Mouse (Mus musculus): ENCODE data around the gene Cpne1. TPM values are rescaled to one million over a fixed set of nuclear protein-coding genes. Genes with fewer than 3 reads are reported as not detected.
A peak's percentile ranks its signal among the peaks of the same experiment; 100 is the strongest.
"Not testable (repeated sequence)": the region's sequence is repeated elsewhere in the genome, so short reads cannot be mapped to it uniquely, and the experiment has no call there.

Cpne1 gene
- polyA plus RNA-seq, 1 experiment from 2014 or later: 23.2 TPM

- no peak overlapping the region for H3K9ac ChIP-seq (replicated peaks; ENCODE audit: low read length)
- ATAC-seq (ENCODE audit: low FRiP score, low TSS enrichment): no peak
- no peak overlapping the region for H3K27ac ChIP-seq (replicated peaks; ENCODE audit: low read depth, low read length)
- DNase-seq: no peak
- H3K36me3 ChIP-seq (ENCODE audit: control insufficient read depth, insufficient read depth, low read length): 0 out of 2 replicates have a peak, but pooled peaks cover 5% of the 10 kb centered on the region
- no peak overlapping the region for H3K4me3 ChIP-seq (replicated peaks; ENCODE audit: low read depth, low read length)
- 90% methylated on average over 6 of the region's 6 CpGs for WGBS
- H3K27me3 ChIP-seq (ENCODE audit: control insufficient read depth, insufficient read depth, low read length): no peaks in the 10 kb centered on the region
- no peaks in the 10 kb centered on the region for H3K4me1 ChIP-seq (ENCODE audit: control insufficient read depth, insufficient read depth, low read length)
- H3K4me2 ChIP-seq (ENCODE audit: low read length): no peak overlapping the region
- H3K9me3 ChIP-seq (ENCODE audit: control insufficient read depth, low read length): no peaks in the 10 kb centered on the region
Measured at GRCm38 (mm10) chr2:156135695-156136094, 23.9 kb upstream of the Cpne1 start.

- Histone ChIP-seq H3K27ac (replicated peaks; ENCODE audit: low read depth, low read length) (no peak overlapping the region), H3K4me3 (replicated peaks; ENCODE audit: low read depth, low read length) (no peak overlapping the region), H3K9ac (replicated peaks; ENCODE audit: low read length) (no peak overlapping the region), H3K4me2 (ENCODE audit: low read length) (no peak overlapping the region), H3K27me3 (ENCODE audit: control insufficient read depth, insufficient read depth, low read length) (no peaks in the 10 kb centered on the region), H3K9me3 (ENCODE audit: control insufficient read depth, low read length) (no peaks in the 10 kb centered on the region), H3K36me3 (ENCODE audit: control insufficient read depth, insufficient read depth, low read length) (0 out of 2 replicates have a peak, but pooled peaks cover 5% of the 10 kb centered on the region), H3K4me1 (ENCODE audit: control insufficient read depth, insufficient read depth, low read length) (no peaks in the 10 kb centered on the region)
- DNase-seq (no peak), ATAC-seq (ENCODE audit: low FRiP score, low TSS enrichment) (no peak)
- 90% methylated on average over 5 of the region's 5 CpGs for WGBS
Measured at GRCm38 (mm10) chr2:156134161-156134560, 22.4 kb upstream of the Cpne1 start.

GRCm38 (mm10) chr2:156126992-156127391, 15.2 kb upstream of the Cpne1 start, which contains the start of gene Gm28036:
TSS of gene Gm28036 (minus strand) at chr2:156127092.
- H3K4me2 ChIP-seq (ENCODE audit: low read length): no peak within 1 kb of the TSS
- no peak within 1 kb of the TSS for H3K9ac ChIP-seq (replicated peaks; ENCODE audit: low read length)
- no peaks in the 10 kb centered on the region for H3K27me3 ChIP-seq (ENCODE audit: control insufficient read depth, insufficient read depth, low read length)
- no peaks in the 10 kb centered on the region for H3K9me3 ChIP-seq (ENCODE audit: control insufficient read depth, low read length)
- DNase-seq (no peak), ATAC-seq (ENCODE audit: low FRiP score, low TSS enrichment) (no peak)
- no peaks in the 10 kb centered on the region for H3K4me1 ChIP-seq (ENCODE audit: control insufficient read depth, insufficient read depth, low read length)
- no peak within 1 kb of the TSS for H3K4me3 ChIP-seq (replicated peaks; ENCODE audit: low read depth, low read length)
- H3K36me3 ChIP-seq (ENCODE audit: control insufficient read depth, insufficient read depth, low read length): peaks cover 26% of the 10 kb centered on the region
- H3K27ac ChIP-seq (replicated peaks; ENCODE audit: low read depth, low read length): no peak within 1 kb of the TSS
- WGBS: 97% methylated on average over 5 of the region's 5 CpGs

- Histone ChIP-seq H3K27me3 (ENCODE audit: control insufficient read depth, insufficient read depth, low read length) (no peaks in the 10 kb centered on the region), H3K27ac (replicated peaks; ENCODE audit: low read depth, low read length) (no peak overlapping the region), H3K4me3 (replicated peaks; ENCODE audit: low read depth, low read length) (no peak overlapping the region), H3K9me3 (ENCODE audit: control insufficient read depth, low read length) (no peaks in the 10 kb centered on the region), H3K4me1 (ENCODE audit: control insufficient read depth, insufficient read depth, low read length) (no peaks in the 10 kb centered on the region), H3K4me2 (ENCODE audit: low read length) (no peak overlapping the region), H3K36me3 (ENCODE audit: control insufficient read depth, insufficient read depth, low read length) (peaks cover 23% of the 10 kb centered on the region), H3K9ac (replicated peaks; ENCODE audit: low read length) (no peak overlapping the region)
- no peak for ATAC-seq (ENCODE audit: low FRiP score, low TSS enrichment)
- no peak for DNase-seq
- WGBS: 96% methylated on average over 5 of the region's 5 CpGs
Measured at GRCm38 (mm10) chr2:156123731-156124130, 12.0 kb upstream of the Cpne1 start.

- DNase-seq (no peak), ATAC-seq (ENCODE audit: low FRiP score, low TSS enrichment) (no peak)
- Histone ChIP-seq H3K4me3 (replicated peaks; ENCODE audit: low read depth, low read length) (no peak overlapping the region), H3K36me3 (ENCODE audit: control insufficient read depth, insufficient read depth, low read length) (peaks cover 12% of the 10 kb centered on the region; the same call in 1 of the 2 replicates), H3K4me2 (ENCODE audit: low read length) (no peak overlapping the region), H3K9ac (replicated peaks; ENCODE audit: low read length) (no peak overlapping the region), H3K9me3 (ENCODE audit: control insufficient read depth, low read length) (no peaks in the 10 kb centered on the region), H3K27me3 (ENCODE audit: control insufficient read depth, insufficient read depth, low read length) (no peaks in the 10 kb centered on the region), H3K4me1 (ENCODE audit: control insufficient read depth, insufficient read depth, low read length) (no peaks in the 10 kb centered on the region), H3K27ac (replicated peaks; ENCODE audit: low read depth, low read length) (no peak overlapping the region)
Measured at GRCm38 (mm10) chr2:156119566-156119965, 7.8 kb upstream of the Cpne1 start.

- not testable (repeated sequence) for DNase-seq; H3K9me3 ChIP-seq (ENCODE audit: control insufficient read depth, low read length); ATAC-seq (ENCODE audit: low FRiP score, low TSS enrichment); H3K27me3 ChIP-seq (ENCODE audit: control insufficient read depth, insufficient read depth, low read length); H3K36me3 ChIP-seq (ENCODE audit: control insufficient read depth, insufficient read depth, low read length)
- Histone ChIP-seq H3K4me2 (ENCODE audit: low read length) (peak overlapping the region; percentile 74), H3K4me1 (ENCODE audit: control insufficient read depth, insufficient read depth, low read length) (peaks cover 16% of the 10 kb centered on the region), H3K4me3 (replicated peaks; ENCODE audit: low read depth, low read length) (peak overlapping the region; percentile 97), H3K27ac (replicated peaks; ENCODE audit: low read depth, low read length) (peak overlapping the region; percentile 92), H3K9ac (replicated peaks; ENCODE audit: low read length) (peak overlapping the region; percentile 96; the same call in 1 of the 2 replicates)
- WGBS: 19% methylated on average over 5 of the region's 5 CpGs
Measured at GRCm38 (mm10) chr2:156112080-156112423, 287 bp upstream of the Cpne1 start.

GRCm38 (mm10) chr2:156110627-156111357, 973 bp downstream of the Cpne1 start:
- Histone ChIP-seq H3K4me2 (ENCODE audit: low read length) (peak overlapping the region; percentile 74), H3K9ac (replicated peaks; ENCODE audit: low read length) (peak overlapping the region; percentile 96), H3K27me3 (ENCODE audit: control insufficient read depth, insufficient read depth, low read length) (no peaks in the 10 kb centered on the region), H3K4me1 (ENCODE audit: control insufficient read depth, insufficient read depth, low read length) (peaks cover 16% of the 10 kb centered on the region), H3K9me3 (ENCODE audit: control insufficient read depth, low read length) (no peaks in the 10 kb centered on the region), H3K36me3 (ENCODE audit: control insufficient read depth, insufficient read depth, low read length) (no peaks in the 10 kb centered on the region), H3K27ac (replicated peaks; ENCODE audit: low read depth, low read length) (peak overlapping the region; percentile 92), H3K4me3 (replicated peaks; ENCODE audit: low read depth, low read length) (peak overlapping the region; percentile 97)
- 1% methylated on average over 16 of the region's 16 CpGs for WGBS
- peak; percentile 34; the same call in 1 of the 2 replicates for ATAC-seq (ENCODE audit: low FRiP score, low TSS enrichment)
- peak; percentile 57 for DNase-seq

GRCm38 (mm10) chr2:156091926-156092325, 19.8 kb downstream of the Cpne1 start:
- Histone ChIP-seq H3K9ac (replicated peaks; ENCODE audit: low read length) (no peak overlapping the region), H3K4me1 (ENCODE audit: control insufficient read depth, insufficient read depth, low read length) (peaks cover 3% of the 10 kb centered on the region; the same call in 1 of the 2 replicates), H3K4me3 (replicated peaks; ENCODE audit: low read depth, low read length) (no peak overlapping the region), H3K36me3 (ENCODE audit: control insufficient read depth, insufficient read depth, low read length) (peaks cover 35% of the 10 kb centered on the region), H3K4me2 (ENCODE audit: low read length) (no peak overlapping the region), H3K9me3 (ENCODE audit: control insufficient read depth, low read length) (no peaks in the 10 kb centered on the region), H3K27ac (replicated peaks; ENCODE audit: low read depth, low read length) (no peak overlapping the region), H3K27me3 (ENCODE audit: control insufficient read depth, insufficient read depth, low read length) (no peaks in the 10 kb centered on the region)
- ATAC-seq (ENCODE audit: low FRiP score, low TSS enrichment): no peak
- DNase-seq: no peak
- 85% methylated on average over 5 of the region's 5 CpGs for WGBS

GRCm38 (mm10) chr2:156089799-156090198, 22.0 kb downstream of the Cpne1 start:
- 19% methylated on average over 1 of the region's 1 CpGs for WGBS
- H3K9me3 ChIP-seq (ENCODE audit: control insufficient read depth, low read length): no peaks in the 10 kb centered on the region
- no peak overlapping the region for H3K4me2 ChIP-seq (ENCODE audit: low read length)
- DNase-seq (peak; percentile 35), ATAC-seq (ENCODE audit: low FRiP score, low TSS enrichment) (no peak)
- peaks cover 3% of the 10 kb centered on the region; the same call in 1 of the 2 replicates for H3K4me1 ChIP-seq (ENCODE audit: control insufficient read depth, insufficient read depth, low read length)
- H3K4me3 ChIP-seq (replicated peaks; ENCODE audit: low read depth, low read length): no peak overlapping the region
- H3K36me3 ChIP-seq (ENCODE audit: control insufficient read depth, insufficient read depth, low read length): peaks cover 14% of the 10 kb centered on the region
- no peaks in the 10 kb centered on the region for H3K27me3 ChIP-seq (ENCODE audit: control insufficient read depth, insufficient read depth, low read length)
- H3K9ac ChIP-seq (replicated peaks; ENCODE audit: low read length): no peak overlapping the region
- 0 out of 2 replicates have a peak overlapping the region, but pooled peaks have one; percentile 13 for H3K27ac ChIP-seq (replicated peaks; ENCODE audit: low read depth, low read length)
